Mouse (Mus musculus): ENCODE results near the gene Gal.

Gal gene

GRCm38 (mm10) chr19:3414268-3414733, at the start of gene Gal:
Gene Gal (minus strand): TSS chr19:3414544.
- no peak for DNase-seq

DNA sequence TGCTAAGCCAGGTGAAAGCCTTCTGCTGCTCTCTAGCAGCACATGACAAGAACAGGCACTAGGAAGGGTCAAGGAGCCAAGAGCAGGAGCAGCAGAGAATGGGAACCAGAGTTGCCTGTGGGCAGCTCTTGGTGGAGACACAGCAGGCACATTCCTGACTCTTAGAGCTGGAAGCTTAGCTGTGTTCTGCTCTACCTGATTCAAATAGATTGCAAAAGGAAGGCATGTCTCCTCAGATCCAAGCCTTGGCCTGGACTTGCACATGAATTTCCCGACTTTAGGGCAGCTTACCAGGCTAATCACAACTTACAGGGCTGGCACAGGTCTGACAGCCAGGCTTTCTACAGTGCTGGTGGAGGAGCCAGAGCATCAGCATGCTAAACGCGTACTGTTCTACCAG, 45.6 kb upstream of the Gal start:
- no peak for DNase-seq

- DNase-seq = no peak
Observed at GRCm38 (mm10) chr19:3458331-3459099, 44.2 kb upstream of the Gal start.

DNA sequence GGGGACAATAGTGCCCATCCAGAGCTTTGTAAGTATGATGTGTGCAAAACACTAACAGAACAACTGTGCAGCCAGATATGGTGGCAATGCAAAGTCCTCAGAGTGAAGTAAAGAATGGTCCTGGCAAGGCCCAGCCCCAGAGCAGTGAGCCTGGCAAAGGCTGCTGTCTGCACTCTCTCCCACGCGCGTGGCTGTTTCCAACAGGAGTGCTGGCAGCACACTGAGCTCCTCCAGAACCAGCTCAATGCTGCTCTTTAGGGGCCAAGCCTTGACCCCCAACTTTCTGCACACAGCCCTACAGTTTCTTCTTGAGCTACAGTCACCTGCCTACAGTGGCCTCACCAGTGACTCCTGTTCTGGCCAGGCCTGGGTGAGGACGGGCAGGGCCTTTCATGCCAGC, 43.4 kb upstream of the Gal start:
- peak; percentile 18 for DNase-seq

DNA sequence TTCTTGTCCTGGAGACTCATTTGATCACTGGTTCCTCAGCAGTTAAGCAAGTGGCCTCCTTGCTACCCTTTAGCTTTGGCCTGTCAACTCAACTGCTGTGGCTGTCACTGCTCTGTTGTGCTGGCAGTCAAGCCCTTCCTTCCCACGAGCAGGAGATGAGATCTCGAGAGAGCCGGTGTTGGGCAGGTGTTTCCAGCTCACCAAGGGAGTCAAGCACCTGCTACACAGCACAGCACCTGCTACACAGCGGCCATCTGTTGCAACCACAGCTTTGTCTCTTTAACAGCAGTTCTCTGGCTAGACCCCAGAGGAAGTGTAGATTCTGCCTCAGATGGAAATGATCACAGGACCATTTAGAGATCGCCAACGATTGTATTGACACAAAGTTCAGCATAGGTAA, 37.3 kb upstream of the Gal start:
- DNase-seq = no peak

DNA sequence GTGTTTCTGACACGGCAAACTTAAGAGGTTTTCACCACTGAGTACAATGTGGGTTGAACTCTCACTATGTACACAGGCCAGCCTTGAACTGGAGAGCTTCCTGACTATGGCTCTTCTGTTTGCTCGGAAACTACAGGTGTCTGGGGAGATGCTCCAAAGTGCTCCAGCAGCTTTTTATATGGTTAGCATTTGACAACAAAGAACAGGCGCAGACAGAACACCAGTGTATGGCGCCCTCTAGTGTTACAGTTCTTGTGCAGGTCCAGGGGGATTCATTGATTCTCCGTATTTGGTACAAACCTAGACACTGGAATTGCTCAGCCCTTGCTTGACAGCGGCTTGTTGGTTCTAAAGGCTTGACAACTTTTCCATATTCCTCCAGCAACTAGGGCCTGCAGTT, 36.8 kb upstream of the Gal start:
- DNase-seq = peak; percentile 74

DNA sequence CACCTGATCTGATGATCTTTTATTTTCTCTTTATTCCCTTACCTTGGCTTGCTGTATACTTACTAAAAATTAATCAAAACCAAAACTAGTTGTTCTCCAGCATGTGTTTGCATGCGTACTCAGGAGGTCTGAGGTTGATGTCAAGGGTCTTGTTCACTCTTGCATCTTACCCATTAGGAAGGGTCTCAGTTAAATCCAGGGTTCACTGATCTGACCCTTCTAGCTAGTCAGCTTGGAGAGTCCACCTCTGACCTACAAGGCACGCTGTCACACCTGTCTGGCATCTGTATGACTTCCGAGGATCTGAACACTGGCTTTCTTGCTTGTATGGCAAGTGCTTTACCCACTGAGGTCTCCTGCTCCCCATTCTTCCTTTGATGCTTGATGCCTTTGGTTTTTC, 36.4 kb upstream of the Gal start:
- no peak for DNase-seq

GRCm38 (mm10) chr19:3449248-3449647, 34.9 kb upstream of the Gal start:
- no peak for DNase-seq

- no peak for DNase-seq
Observed at GRCm38 (mm10) chr19:3447348-3447747, 33.0 kb upstream of the Gal start.

DNA sequence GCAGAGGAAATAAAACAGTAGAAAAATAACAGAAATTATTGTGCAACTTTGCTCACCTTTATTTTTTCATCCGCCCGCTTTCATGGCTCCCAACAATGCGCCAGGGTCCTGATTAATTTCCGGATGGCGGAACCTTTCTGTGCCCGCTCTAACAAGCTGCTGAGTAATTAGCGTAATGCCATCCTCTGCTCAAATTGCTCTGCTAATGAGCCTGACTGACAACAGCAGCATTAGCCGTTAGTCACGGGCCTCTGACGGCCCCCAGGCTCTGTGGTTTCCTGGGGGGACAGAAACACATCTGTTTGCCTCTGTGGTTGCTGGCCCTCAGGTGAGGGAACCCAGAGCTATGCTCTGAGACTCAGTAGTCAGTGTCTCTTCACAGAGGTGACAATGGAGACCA, 26.7 kb upstream of the Gal start:
- no peak for DNase-seq

GRCm38 (mm10) chr19:3440667-3441066, 26.3 kb upstream of the Gal start:
- no peak for DNase-seq

DNA sequence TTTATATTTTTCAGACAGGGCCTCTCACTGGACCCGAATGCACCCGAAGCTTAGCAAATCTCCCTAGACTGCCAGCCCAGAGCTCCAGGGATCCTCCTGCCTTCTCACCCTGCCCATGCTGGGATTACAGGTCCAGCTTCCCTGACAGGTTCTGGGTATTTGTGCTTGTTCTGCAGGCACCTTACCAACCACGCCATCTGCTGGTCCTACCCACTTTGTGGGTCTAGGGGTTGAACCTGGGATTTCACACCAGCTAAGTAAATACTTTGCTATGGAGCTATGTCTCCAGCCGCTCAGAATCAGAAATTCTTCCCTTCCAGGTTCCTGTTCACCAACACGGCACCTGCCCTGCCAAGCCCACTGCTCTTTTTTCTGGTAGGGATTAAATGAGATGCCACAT, 23.6 kb upstream of the Gal start:
- no peak for DNase-seq

- no peak for DNase-seq
Observed at GRCm38 (mm10) chr19:3436840-3437239, 22.5 kb upstream of the Gal start.

DNA sequence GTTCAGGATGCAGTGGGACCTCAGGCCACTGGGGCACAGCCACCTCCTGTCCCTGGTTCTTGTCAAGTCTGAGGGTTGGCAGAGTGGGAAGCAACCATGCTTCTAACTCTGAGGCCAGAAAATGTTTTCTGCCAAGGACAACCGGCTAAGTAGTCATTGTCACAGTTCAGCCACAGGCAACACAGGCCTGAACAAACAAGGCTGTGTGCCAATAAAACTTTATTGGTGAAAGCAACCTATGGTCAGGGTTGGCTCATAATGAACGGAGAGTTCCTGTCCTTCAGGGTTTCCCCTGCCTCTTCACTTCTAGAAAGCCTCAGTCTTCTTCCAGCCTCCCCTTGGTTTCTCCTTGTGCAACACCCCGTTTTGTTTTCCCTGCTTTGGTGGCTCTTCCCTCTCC, 21.5 kb upstream of the Gal start:
- DNase-seq = no peak

DNA sequence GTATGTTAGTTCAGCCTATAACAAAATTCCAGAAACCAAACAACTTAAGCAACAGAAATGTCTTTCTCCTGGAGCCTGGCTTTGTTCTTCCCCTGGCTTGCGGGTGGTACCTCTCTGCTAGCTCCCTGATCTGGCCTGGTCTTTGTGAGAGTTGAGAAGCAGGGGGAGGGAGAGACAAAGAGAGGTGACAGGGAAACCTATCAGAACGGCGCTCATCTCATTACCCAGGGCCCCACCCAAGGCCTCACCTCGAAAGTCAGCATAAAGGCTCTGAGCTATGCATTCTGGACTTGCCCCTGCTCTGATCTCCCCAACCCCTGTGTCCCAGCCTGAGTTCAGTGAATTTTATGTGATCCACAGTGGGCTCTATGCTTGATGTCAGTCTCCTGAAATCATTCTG, 20.3 kb upstream of the Gal start:
- DNase-seq = no peak

- no peak for DNase-seq
Observed at GRCm38 (mm10) chr19:3434124-3434523, 19.8 kb upstream of the Gal start.

DNA sequence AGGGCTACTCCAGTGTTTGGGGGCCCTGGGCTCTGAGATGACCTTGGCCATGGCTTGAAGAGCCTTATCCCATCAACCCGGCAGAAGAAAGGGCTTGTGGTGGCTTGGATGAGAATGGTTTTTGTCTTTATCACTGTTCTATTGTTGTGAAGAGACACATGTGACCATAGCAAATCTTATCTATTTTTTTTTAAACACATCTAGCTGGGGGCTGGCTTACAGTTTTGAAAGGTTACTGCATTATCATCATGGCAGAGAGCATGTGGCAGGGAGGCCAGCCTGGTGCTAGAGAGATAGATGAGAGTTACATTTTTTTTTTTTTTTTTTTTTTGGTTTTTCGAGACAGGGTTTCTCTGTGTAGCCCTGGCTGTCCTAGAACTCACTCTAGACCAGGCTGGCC, 17.6 kb upstream of the Gal start:
- DNase-seq = no peak

- DNase-seq = no peak
Observed at GRCm38 (mm10) chr19:3431066-3431465, 16.7 kb upstream of the Gal start.

- DNase-seq = no peak
Observed at GRCm38 (mm10) chr19:3429156-3429816, 14.9 kb upstream of the Gal start.

DNA sequence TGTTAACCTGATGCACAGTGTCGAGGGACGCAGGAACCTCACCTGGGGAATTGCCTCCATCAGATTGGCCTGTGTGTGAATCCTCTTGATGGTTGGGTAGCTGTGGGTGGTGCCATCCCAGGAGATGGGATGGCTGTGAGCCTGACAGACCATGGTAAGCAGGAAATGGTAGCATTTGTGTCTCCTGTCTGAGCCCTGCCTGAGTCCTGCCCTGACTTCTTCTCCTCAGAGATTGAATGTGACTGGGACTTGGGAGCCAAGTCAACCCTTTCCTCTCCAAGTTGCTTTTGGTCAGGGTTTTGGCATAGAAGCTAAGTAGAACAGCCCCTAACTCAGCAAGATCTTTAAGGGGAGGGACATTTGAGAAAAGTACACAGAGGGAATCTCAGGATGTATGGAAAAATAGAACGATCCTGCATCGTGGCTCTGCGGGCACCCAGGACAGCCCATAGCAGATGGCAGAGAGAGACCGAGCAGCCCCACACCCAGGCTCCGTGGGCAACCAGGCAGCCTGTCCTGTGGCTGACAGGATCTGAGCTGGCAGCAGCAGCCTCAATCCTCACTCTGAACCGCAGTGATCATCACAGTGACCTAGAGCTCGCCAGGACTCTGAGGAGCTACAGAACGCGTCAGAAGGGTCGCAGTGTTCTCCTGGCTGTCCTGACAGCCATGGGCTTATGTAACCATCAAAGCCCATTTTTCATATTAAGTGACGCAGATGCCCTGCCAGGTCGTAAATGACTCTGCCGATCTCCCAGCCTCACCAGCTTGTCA, 13.9 kb upstream of the Gal start:
- DNase-seq = no peak

- DNase-seq = no peak
Observed at GRCm38 (mm10) chr19:3424214-3424613, 9.9 kb upstream of the Gal start.

- DNase-seq = no peak
Observed at GRCm38 (mm10) chr19:3422981-3423380, 8.6 kb upstream of the Gal start.

- no peak for DNase-seq
Observed at GRCm38 (mm10) chr19:3422488-3422887, 8.1 kb upstream of the Gal start.

DNA sequence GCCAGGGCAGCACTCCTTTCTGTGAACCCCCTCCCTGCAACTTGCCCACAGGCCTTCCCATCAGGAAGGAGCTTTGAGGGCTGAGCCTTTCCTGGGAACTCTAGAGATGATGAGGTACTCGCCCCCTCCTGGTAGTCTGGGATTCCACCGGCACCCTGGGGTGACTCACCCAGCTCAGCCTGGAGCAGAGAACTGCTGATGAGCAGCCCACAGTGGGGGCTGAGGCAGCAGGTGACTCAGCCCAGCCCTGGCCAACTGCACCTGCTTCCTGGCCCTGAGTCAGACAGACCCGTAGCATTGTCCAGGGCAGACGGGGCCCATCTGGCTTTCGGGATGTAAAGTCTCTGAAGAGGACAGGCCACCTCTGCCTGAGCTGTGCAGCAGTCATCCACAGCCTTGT, 4.9 kb upstream of the Gal start:
- peak; percentile 85 for DNase-seq

Measured in right cerebral cortex, adult 18-20 months (tissue).